Mouse (Mus musculus) CH12.LX (cell line): ENCODE measurements around the gene Nkiras1. TPM values are rescaled to one million over a fixed set of nuclear protein-coding genes. Genes with fewer than 3 reads are reported as not detected.
"Not testable (repeated sequence)": the region's sequence is repeated elsewhere in the genome, so short reads cannot be mapped to it uniquely, and the experiment has no call there.

Experiments
- DNase-seq: peaks from one replicate; pipeline ENCODE4 v3.0.0-alpha.2; 2013; ENCODE audit errors: extremely low read depth
- H3K27ac ChIP-seq: 2 replicates; pipeline ENCODE4 v1.5.1; 2012; ENCODE audit warnings: low read depth, mild to moderate bottlenecking, control low read depth, moderate library complexity; ENCODE audit not compliant: insufficient read depth
- H3K27me3 ChIP-seq: replicated peaks from 2 replicates; pipeline ENCODE3; 2012; ENCODE audit warnings: inconsistent platforms
- H3K36me3 ChIP-seq, 2 experiments: replicated peaks in 1 of 2; 2 replicates each; pipeline versions ENCODE3 to v1.6.1; 2012; ENCODE audit warnings: inconsistent platforms in 1 of 2, low read length in 1 of 2, mild to moderate bottlenecking in 1 of 2, mixed read lengths in 1 of 2, moderate library complexity in 1 of 2; ENCODE audit not compliant: control insufficient read depth in 1 of 2, insufficient read depth in 1 of 2
- H3K4me1 ChIP-seq, 2 experiments: 2 replicates each; pipeline ENCODE4 v1.6.1; 2012; ENCODE audit warnings: inconsistent platforms in 1 of 2, moderate library complexity in 1 of 2; ENCODE audit not compliant: insufficient read depth in 2 of 2, control insufficient read depth in 1 of 2
- H3K4me2 ChIP-seq: 2 replicates; pipeline ENCODE4 v1.6.1; 2012; ENCODE audit warnings: low read depth, mild to moderate bottlenecking, control low read depth; ENCODE audit not compliant: poor library complexity, insufficient read depth, severe bottlenecking
- H3K4me3 ChIP-seq, 3 experiments: fragments of 150-350 bp in 1 of 3; sonication (generic) in 1 of 3; replicated peaks in 1 of 3; 2 replicates each; pipeline versions ENCODE3 to v1.5.1; 2011 to 2012; ENCODE audit warnings: low read depth in 2 of 3, low read length in 2 of 3, mild to moderate bottlenecking in 2 of 3, moderate library complexity in 2 of 3, control low read depth in 1 of 3, improper control_type of control experiment in 1 of 3, inconsistent platforms in 1 of 3, mixed read lengths in 1 of 3; ENCODE audit not compliant: poor library complexity in 1 of 3
- H3K79me2 ChIP-seq: replicated peaks from 2 replicates; pipeline ENCODE4 v1.6.1; 2012; ENCODE audit warnings: mild to moderate bottlenecking, moderate library complexity; ENCODE audit not compliant: control insufficient read depth, poor library complexity, insufficient read depth, severe bottlenecking; ENCODE audit errors: extremely low read depth
- H3K9ac ChIP-seq: 2 replicates; pipeline ENCODE4 v1.6.1; 2012; ENCODE audit warnings: low read depth, mild to moderate bottlenecking, control low read depth, moderate library complexity; ENCODE audit not compliant: insufficient read depth
- H3K9me3 ChIP-seq: replicated peaks from 2 replicates; pipeline ENCODE3; 2012; ENCODE audit warnings: low read length, inconsistent platforms, mixed read lengths
- CHD2 ChIP-seq: IDR thresholded peaks from 2 replicates; pipeline ENCODE4 v1.6.1; 2011; ENCODE audit warnings: low read length, improper control_type of control experiment
- E2F4 ChIP-seq: IDR thresholded peaks from 2 replicates; pipeline ENCODE4 v1.6.1; 2011; ENCODE audit warnings: low read depth, low read length, improper control_type of control experiment; ENCODE audit not compliant: insufficient replicate concordance
- ETS1 ChIP-seq: conservative IDR thresholded peaks from 2 replicates; pipeline ENCODE4 v1.6.1; 2012; ENCODE audit warnings: low read depth, mild to moderate bottlenecking, inconsistent platforms, low read length, improper control_type of control experiment, moderate library complexity
- KAT2A ChIP-seq: IDR thresholded peaks from 2 replicates; pipeline ENCODE4 v1.6.1; 2012; ENCODE audit warnings: low read length, improper control_type of control experiment, inconsistent platforms; ENCODE audit not compliant: insufficient replicate concordance
- MAFK ChIP-seq: IDR thresholded peaks from 2 replicates; pipeline ENCODE4 v1.6.1; 2011; ENCODE audit warnings: low read length, improper control_type of control experiment; ENCODE audit not compliant: insufficient replicate concordance
- MAX ChIP-seq: IDR thresholded peaks from 2 replicates; pipeline ENCODE4 v1.6.1; 2011; ENCODE audit warnings: low read length, improper control_type of control experiment
- MXI1 ChIP-seq: IDR thresholded peaks from 2 replicates; pipeline ENCODE4 v1.6.1; 2011; ENCODE audit warnings: mild to moderate bottlenecking, low read depth, low read length, improper control_type of control experiment
- NELFE ChIP-seq: IDR thresholded peaks from 2 replicates; pipeline ENCODE4 v1.6.1; 2011; ENCODE audit warnings: low read depth, low read length, improper control_type of control experiment
- SIN3A ChIP-seq: IDR thresholded peaks from 2 replicates; pipeline ENCODE4 v1.6.1; 2012; ENCODE audit warnings: low read length, improper control_type of control experiment, inconsistent platforms
- ZKSCAN1 ChIP-seq: IDR thresholded peaks from 2 replicates; pipeline ENCODE4 v1.6.1; 2012; ENCODE audit warnings: low read depth, inconsistent platforms, low read length, improper control_type of control experiment, borderline replicate concordance
- ZNF384 ChIP-seq: IDR thresholded peaks from 2 replicates; pipeline ENCODE4 v1.6.1; 2012; ENCODE audit warnings: low read depth, low read length, improper control_type of control experiment, inconsistent platforms
- dilution Hi-C: fragments of 300-500 bp; cut with MboI; formaldehyde crosslinking; loops from 2 replicates; pipeline ENCODE4 v1.14.3; 2020; ENCODE audit warnings: low sequenced_read_pairs; ENCODE audit not compliant: extremely low pct_unique_long_range_greater_than_20kb, extremely low pct_ligation_motif_present
- in situ Hi-C: fragments of 300-500 bp; cut with MboI; formaldehyde crosslinking; loops from 3 replicates; pipeline ENCODE4 v1.14.3; 2019; ENCODE audit warnings: low sequenced_read_pairs, low pct_ligation_motif_present, low pct_unique_long_range_greater_than_20kb, mixed read lengths
- polyA plus RNA-seq: library from polyadenylated mRNA; unstranded; fragments of >175 nt; gene quantifications from 2 replicates; pipeline ENCODE4 v1.2.1, GENCODE M21; 2012; ENCODE audit warnings: low read depth; ENCODE audit not compliant: insufficient read length
- total RNA-seq, 2 experiments: library from RNA; depleted of rRNA; stranded (reverse); fragments of 300-350 nt in 1 of 2; fragments of >200 nt in 1 of 2; gene quantifications; 2 replicates each; pipeline ENCODE4 v1.2.3; 2012 to 2014

Nkiras1 gene
- total and polyA plus RNA-seq, 3 experiments, result 5.5 to 9.8 (median 9.2) TPM

DNA sequence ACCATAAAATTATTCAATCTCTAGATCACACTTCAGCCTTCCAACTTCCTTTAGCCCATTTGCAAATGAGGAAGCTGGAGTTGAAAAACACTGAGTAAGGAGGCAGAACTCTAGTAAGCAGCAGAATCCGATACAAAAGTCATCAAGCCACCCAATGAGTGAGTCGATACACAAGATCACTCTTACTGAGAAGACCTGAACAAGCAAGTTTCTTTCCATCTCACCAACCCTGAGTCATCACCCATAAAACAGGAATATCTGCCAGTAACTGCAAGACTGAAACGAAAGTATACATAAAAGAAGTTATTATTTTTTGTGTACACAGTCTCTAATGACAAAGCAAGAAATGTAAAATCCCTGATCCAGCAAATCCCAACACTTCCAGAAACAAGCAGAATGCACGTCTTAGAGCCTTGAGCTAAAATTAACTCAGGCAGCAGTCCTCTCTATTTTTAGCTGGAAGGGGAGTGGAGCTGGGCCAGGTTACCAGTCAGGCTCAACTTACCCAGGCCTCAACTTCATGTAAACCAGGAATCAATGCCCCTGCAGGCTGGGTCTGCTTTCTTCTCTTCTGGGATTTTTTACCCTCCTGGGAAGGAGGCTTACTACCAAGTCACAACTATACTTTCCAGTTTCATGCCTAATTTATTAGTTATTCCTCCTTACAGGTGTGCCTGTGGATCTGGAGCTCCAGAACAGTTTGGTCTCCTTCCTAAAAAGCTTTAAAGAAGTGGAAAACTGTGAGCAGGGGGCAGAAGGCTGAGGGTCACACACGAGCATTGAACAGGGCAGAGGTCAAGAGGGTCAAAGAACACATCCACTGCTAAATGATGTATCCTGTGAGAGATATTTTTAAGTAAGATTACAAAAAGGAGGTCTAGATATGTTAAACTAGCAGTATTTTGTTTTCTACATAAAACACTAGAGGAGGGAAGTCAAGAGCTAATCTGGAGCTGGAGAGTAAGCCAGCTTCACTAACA, 36.7 kb upstream of the Nkiras1 start:
- Histone ChIP-seq H3K4me1 (peaks cover 0 to 37% of the 10 kb centered on the region in 2 experiments; a peak in 2 of 4 replicates), H3K9me3 (no peaks in the 10 kb centered on the region), H3K79me2 (no peaks in the 10 kb centered on the region), H3K4me2 (peak overlapping the region; percentile 91), H3K36me3 (no peaks in the 10 kb centered on the region), H3K27ac (no peak overlapping the region), H3K9ac (peak overlapping the region; percentile 62), H3K27me3 (no peaks in the 10 kb centered on the region), H3K4me3 (peak overlapping the region in 1 of 3 experiments; percentile 7)
- peak; percentile 29 for DNase-seq
- in situ Hi-C loops (no loop called here), dilution Hi-C loops (no loop called here)
- TF ChIP-seq MAFK (peak; percentile 28; the same call in 1 of the 2 replicates), MXI1 (no peak)

DNA sequence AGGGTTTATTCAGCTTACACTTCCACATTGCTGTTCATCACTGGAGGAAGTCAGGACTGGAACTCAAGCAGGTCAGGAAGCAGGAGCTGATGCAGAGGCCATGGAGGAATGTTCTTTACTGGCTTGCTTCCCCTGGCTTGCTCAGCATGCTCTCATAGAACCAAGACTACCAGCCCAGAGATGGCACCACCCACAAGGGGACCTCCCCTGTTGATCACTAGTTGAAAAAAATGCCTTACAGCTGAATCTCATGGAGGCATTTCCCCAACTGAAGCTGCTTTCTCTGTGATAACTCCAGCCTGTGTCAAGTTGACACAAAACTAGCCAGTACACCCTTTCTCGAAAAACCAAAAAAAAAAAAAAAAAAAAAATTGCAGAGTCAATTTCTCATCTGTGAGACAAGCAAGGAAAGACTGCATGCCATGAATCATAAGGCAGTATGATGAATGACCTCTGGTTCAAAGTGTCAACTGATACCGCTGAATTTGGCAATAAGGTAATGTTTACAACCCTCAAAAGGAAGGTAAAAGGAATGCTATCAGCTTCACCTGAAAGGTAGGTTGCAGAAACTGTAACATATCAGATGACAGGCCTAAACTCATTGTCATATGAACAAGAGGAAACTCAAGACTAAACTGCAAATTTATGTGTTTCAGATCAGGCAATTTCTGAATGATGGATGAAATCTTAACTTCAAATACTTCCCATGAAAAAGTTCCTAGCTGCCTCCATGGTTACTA, 34.3 kb upstream of the Nkiras1 start:
- DNase-seq, H3K9me3 ChIP-seq, H3K36me3 ChIP-seq, H3K4me3 ChIP-seq: not testable (repeated sequence)
- in situ Hi-C loops, result loop anchor here (5.0 kb wide), 1 partner anchor 36 kb away; the partner anchor contains the start of genes Nkiras1 and Rpl15
- peaks cover 0 to 45% of the 10 kb centered on the region in 2 experiments; a peak in 2 of 4 replicates for H3K4me1 ChIP-seq
- TF ChIP-seq ZNF384, result peak; percentile 58
- TF ChIP-seq, all 38 proteins: peak for 1; not testable (repeated sequence) for 37
- peaks cover 11% of the 10 kb centered on the region for H3K27me3 ChIP-seq
- dilution Hi-C loops, H3K9ac ChIP-seq, H3K79me2 ChIP-seq, H3K27ac ChIP-seq: not testable (repeated sequence)
- peak overlapping the region; percentile 83; the same call in 1 of the 2 replicates for H3K4me2 ChIP-seq

DNA sequence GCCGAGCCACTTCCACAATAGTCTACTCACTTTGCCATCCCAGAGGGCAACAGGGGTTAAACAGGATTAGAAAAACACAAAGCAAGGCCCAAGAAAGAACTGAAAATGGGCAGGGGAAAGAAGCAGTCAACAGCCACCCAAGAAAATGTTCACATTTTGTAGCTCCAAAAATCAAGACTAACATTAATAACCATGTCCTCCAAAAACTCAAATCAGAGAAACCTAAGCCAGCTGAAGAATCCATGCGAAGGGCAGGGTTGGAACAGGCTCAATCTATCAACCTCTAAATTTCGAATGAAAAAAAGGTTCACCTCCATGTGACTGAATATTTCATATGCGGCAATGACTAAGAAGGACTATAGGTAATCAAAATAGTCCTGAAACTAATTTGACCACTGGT, 33.6 kb upstream of the Nkiras1 start:
- dilution Hi-C loops (no loop called here), in situ Hi-C loops (loop anchor here (5.0 kb wide), 1 partner anchor 35 kb away; the partner anchor contains the start of genes Nkiras1 and Rpl15)
- no peak for TF ChIP-seq NELFE
- TF ChIP-seq ETS1, result no peak
- no peak for TF ChIP-seq SIN3A
- TF ChIP-seq KAT2A, result no peak
- TF ChIP-seq CHD2, result no peak
- 0 out of 2 replicates have a peak, but pooled peaks have one; percentile 3 for TF ChIP-seq MAX
- TF ChIP-seq ZKSCAN1, result no peak
- no peak for TF ChIP-seq E2F4
- no peak overlapping the region for H3K27ac ChIP-seq
- no peaks in the 10 kb centered on the region for H3K36me3 ChIP-seq
- peaks cover 11% of the 10 kb centered on the region for H3K27me3 ChIP-seq
- H3K9ac ChIP-seq, result peak overlapping the region; percentile 56
- H3K4me1 ChIP-seq, result peaks cover 0 to 45% of the 10 kb centered on the region in 2 experiments; a peak in 2 of 4 replicates
- no peaks in the 10 kb centered on the region for H3K79me2 ChIP-seq
- no peaks in the 10 kb centered on the region for H3K9me3 ChIP-seq
- peak overlapping the region in 2 of 3 experiments; percentile 60 to 67 for H3K4me3 ChIP-seq
- H3K4me2 ChIP-seq, result peak overlapping the region; percentile 83
- DNase-seq, result no peak
